Mouse (Mus musculus): ENCODE measurements around the gene Igsf11. TPM values are rescaled to one million over a fixed set of nuclear protein-coding genes. Genes with fewer than 3 reads are reported as not detected.

Gene Igsf11
- polyA plus RNA-seq, 1 experiment, result 25.3 TPM

- Histone ChIP-seq H3K4me1 (ENCODE audit: control insufficient read depth, insufficient read depth, low read length) (peaks cover 4% of the 10 kb centered on the region), H3K4me3 (ENCODE audit: insufficient read depth, low read length) (no peak overlapping the region), H3K27ac (ENCODE audit: insufficient read depth, low read length) (no peak overlapping the region)
- no peak for TF ChIP-seq CTCF (IDR thresholded peaks at IDR 0.05; ENCODE audit: extremely low read depth, insufficient read depth, low read length)
- no peak for TF ChIP-seq POLR2A (IDR thresholded peaks at IDR 0.05; ENCODE audit: extremely low read depth, insufficient read depth, low read length)
Observed at GRCm38 (mm10) chr16:38920488-38920887, 28.0 kb downstream of the Igsf11 start.

- Histone ChIP-seq H3K4me3 (ENCODE audit: insufficient read depth, low read length) (no peak overlapping the region), H3K27ac (ENCODE audit: insufficient read depth, low read length) (0 out of 2 replicates have a peak overlapping the region, but pooled peaks have one; percentile 9), H3K4me1 (ENCODE audit: control insufficient read depth, insufficient read depth, low read length) (peaks cover 2% of the 10 kb centered on the region; the same call in 1 of the 2 replicates)
- TF ChIP-seq POLR2A (IDR thresholded peaks at IDR 0.05; ENCODE audit: extremely low read depth, insufficient read depth, low read length) (no peak), CTCF (IDR thresholded peaks at IDR 0.05; ENCODE audit: extremely low read depth, insufficient read depth, low read length) (no peak)
Observed at GRCm38 (mm10) chr16:38924940-38925339, 32.5 kb downstream of the Igsf11 start.

GRCm38 (mm10) chr16:38928760-38929159 is 36.3 kb downstream of the Igsf11 start:
- Histone ChIP-seq H3K4me1 (ENCODE audit: control insufficient read depth, insufficient read depth, low read length) (peaks cover 5% of the 10 kb centered on the region), H3K4me3 (ENCODE audit: insufficient read depth, low read length) (no peak overlapping the region), H3K27ac (ENCODE audit: insufficient read depth, low read length) (0 out of 2 replicates have a peak overlapping the region, but pooled peaks have one; percentile 48)
- TF ChIP-seq POLR2A (IDR thresholded peaks at IDR 0.05; ENCODE audit: extremely low read depth, insufficient read depth, low read length) (no peak), CTCF (IDR thresholded peaks at IDR 0.05; ENCODE audit: extremely low read depth, insufficient read depth, low read length) (no peak)

- Histone ChIP-seq H3K27ac (ENCODE audit: insufficient read depth, low read length) (no peak overlapping the region), H3K4me1 (ENCODE audit: control insufficient read depth, insufficient read depth, low read length) (peaks cover 3% of the 10 kb centered on the region; the same call in 1 of the 2 replicates), H3K4me3 (ENCODE audit: insufficient read depth, low read length) (no peak overlapping the region)
- TF ChIP-seq POLR2A (IDR thresholded peaks at IDR 0.05; ENCODE audit: extremely low read depth, insufficient read depth, low read length) (no peak), CTCF (IDR thresholded peaks at IDR 0.05; ENCODE audit: extremely low read depth, insufficient read depth, low read length) (no peak)
Observed at GRCm38 (mm10) chr16:38931519-38931918, 39.0 kb downstream of the Igsf11 start.

GRCm38 (mm10) chr16:38940805-38941204 is 48.3 kb downstream of the Igsf11 start:
- Histone ChIP-seq H3K4me1 (ENCODE audit: control insufficient read depth, insufficient read depth, low read length) (peaks cover 4% of the 10 kb centered on the region), H3K27ac (ENCODE audit: insufficient read depth, low read length) (peak overlapping the region; percentile 96), H3K4me3 (ENCODE audit: insufficient read depth, low read length) (no peak overlapping the region)
- TF ChIP-seq CTCF (IDR thresholded peaks at IDR 0.05; ENCODE audit: extremely low read depth, insufficient read depth, low read length) (no peak), POLR2A (IDR thresholded peaks at IDR 0.05; ENCODE audit: extremely low read depth, insufficient read depth, low read length) (no peak)

- H3K4me1 ChIP-seq (ENCODE audit: control insufficient read depth, insufficient read depth, low read length), result peaks cover 4% of the 10 kb centered on the region
- H3K27ac ChIP-seq (ENCODE audit: insufficient read depth, low read length), result peak overlapping the region; percentile 96
- H3K4me3 ChIP-seq (ENCODE audit: insufficient read depth, low read length), result no peak overlapping the region
- no peak for TF ChIP-seq CTCF (IDR thresholded peaks at IDR 0.05; ENCODE audit: extremely low read depth, insufficient read depth, low read length)
- TF ChIP-seq POLR2A (IDR thresholded peaks at IDR 0.05; ENCODE audit: extremely low read depth, insufficient read depth, low read length), result no peak
Observed at GRCm38 (mm10) chr16:38941275-38941674, 48.8 kb downstream of the Igsf11 start.

GRCm38 (mm10) chr16:38943706-38944550 is 51.5 kb downstream of the Igsf11 start:
- TF ChIP-seq POLR2A (IDR thresholded peaks at IDR 0.05; ENCODE audit: extremely low read depth, insufficient read depth, low read length) (no peak), CTCF (IDR thresholded peaks at IDR 0.05; ENCODE audit: extremely low read depth, insufficient read depth, low read length) (no peak)
- Histone ChIP-seq H3K4me3 (ENCODE audit: insufficient read depth, low read length) (no peak overlapping the region), H3K27ac (ENCODE audit: insufficient read depth, low read length) (peak overlapping the region; percentile 81; the same call in 1 of the 2 replicates), H3K4me1 (ENCODE audit: control insufficient read depth, insufficient read depth, low read length) (peaks cover 8% of the 10 kb centered on the region)

GRCm38 (mm10) chr16:38945111-38945510 is 52.6 kb downstream of the Igsf11 start:
- H3K4me1 ChIP-seq (ENCODE audit: control insufficient read depth, insufficient read depth, low read length), result peaks cover 10% of the 10 kb centered on the region
- H3K27ac ChIP-seq (ENCODE audit: insufficient read depth, low read length), result peak overlapping the region; percentile 60
- TF ChIP-seq CTCF (IDR thresholded peaks at IDR 0.05; ENCODE audit: extremely low read depth, insufficient read depth, low read length), result no peak
- no peak for TF ChIP-seq POLR2A (IDR thresholded peaks at IDR 0.05; ENCODE audit: extremely low read depth, insufficient read depth, low read length)
- H3K4me3 ChIP-seq (ENCODE audit: insufficient read depth, low read length), result no peak overlapping the region

- Histone ChIP-seq H3K4me1 (ENCODE audit: control insufficient read depth, insufficient read depth, low read length) (peaks cover 9% of the 10 kb centered on the region), H3K27ac (ENCODE audit: insufficient read depth, low read length) (peak overlapping the region; percentile 60)
- TF ChIP-seq CTCF (IDR thresholded peaks at IDR 0.05; ENCODE audit: extremely low read depth, insufficient read depth, low read length) (no peak), POLR2A (IDR thresholded peaks at IDR 0.05; ENCODE audit: extremely low read depth, insufficient read depth, low read length) (no peak)
Observed at GRCm38 (mm10) chr16:38945581-38945981, 53.1 kb downstream of the Igsf11 start.

GRCm38 (mm10) chr16:38946453-38946852 is 54.0 kb downstream of the Igsf11 start:
- no peak overlapping the region for H3K4me3 ChIP-seq (ENCODE audit: insufficient read depth, low read length)
- peaks cover 9% of the 10 kb centered on the region for H3K4me1 ChIP-seq (ENCODE audit: control insufficient read depth, insufficient read depth, low read length)
- TF ChIP-seq POLR2A (IDR thresholded peaks at IDR 0.05; ENCODE audit: extremely low read depth, insufficient read depth, low read length) (no peak), CTCF (IDR thresholded peaks at IDR 0.05; ENCODE audit: extremely low read depth, insufficient read depth, low read length) (no peak)
- H3K27ac ChIP-seq (ENCODE audit: insufficient read depth, low read length), result peak overlapping the region; percentile 9; the same call in 1 of the 2 replicates

More at GRCm38 (mm10) chr16:38945581-38945981, 53.1 kb downstream of the Igsf11 start:
- H3K4me3 ChIP-seq (ENCODE audit: insufficient read depth, low read length), result no peak overlapping the region

Measured in cortical plate, adult 2 months (tissue).